Mouse (Mus musculus) liver, postnatal 0 days (tissue): Measurements from ENCODE around the gene Rufy1. TPM values are rescaled to one million over a fixed set of nuclear protein-coding genes. Genes with fewer than 3 reads are reported as not detected.

ENCODE experiments used
- ATAC-seq: fragments of 200-750 bp; cut with Nextera tagmentation; 2 replicates; pipeline ENCODE4 v1.8.0; 2017; ENCODE audit warnings: mild to moderate bottlenecking, moderate library complexity
- DNase-seq: peaks from one replicate; pipeline ENCODE4 v3.0.0-alpha.2; 2016
- H3K27ac ChIP-seq: fragments of 300-500 bp; sonication (generic); 2 replicates; pipeline ENCODE4 v1.5.1; 2014; ENCODE audit warnings: antibody characterized with exemption, moderate library complexity, mild to moderate bottlenecking, low read depth
- H3K27me3 ChIP-seq: fragments of 300-500 bp; sonication (generic); 2 replicates; pipeline ENCODE4 v1.6.1; 2014; ENCODE audit warnings: low read length, control low read depth, mixed read lengths; ENCODE audit not compliant: insufficient read depth
- H3K36me3 ChIP-seq: fragments of 300-500 bp; sonication (generic); replicated peaks from 2 replicates; pipeline ENCODE4 v1.6.1; 2014; ENCODE audit warnings: mild to moderate bottlenecking, control low read depth, low read length, moderate library complexity, mixed read lengths; ENCODE audit not compliant: insufficient read depth
- H3K4me1 ChIP-seq: fragments of 300-500 bp; sonication (generic); 2 replicates; pipeline ENCODE4 v1.6.1; 2014; ENCODE audit warnings: antibody characterized with exemption, mild to moderate bottlenecking, control low read depth; ENCODE audit not compliant: insufficient read depth
- H3K4me2 ChIP-seq: fragments of 300-500 bp; sonication (generic); 2 replicates; pipeline ENCODE4 v1.6.1; 2014; ENCODE audit warnings: low read depth, mild to moderate bottlenecking, low read length, moderate library complexity, mixed read lengths
- H3K4me3 ChIP-seq: fragments of 300-500 bp; sonication (generic); 2 replicates; pipeline ENCODE4 v1.5.1; 2014; ENCODE audit warnings: low read depth, low read length
- H3K9ac ChIP-seq: fragments of 300-500 bp; sonication (generic); replicated peaks from 2 replicates; pipeline ENCODE4 v1.6.1; 2014; ENCODE audit warnings: mild to moderate bottlenecking, moderate library complexity
- H3K9me3 ChIP-seq: fragments of 300-500 bp; sonication (generic); 2 replicates; pipeline ENCODE4 v1.6.1; 2016; ENCODE audit warnings: mild to moderate bottlenecking, control low read depth, low read length, mixed read lengths
- CTCF ChIP-seq: sonication (generic); IDR thresholded peaks from 2 replicates; pipeline ENCODE4 v1.5.1; 2016; ENCODE audit warnings: antibody characterized with exemption, low read depth
- EP300 ChIP-seq: IDR thresholded peaks from 2 replicates; pipeline ENCODE4 v1.6.1; 2016; ENCODE audit warnings: antibody characterized with exemption, low read depth, mild to moderate bottlenecking
- WGBS: fragments of 180-500 bp; shearing (Covaris S2); extraction: QIAGEN DNeasy Blood & Tissue Kit; methylation state at CpG from one replicate; pipeline ENCODE4 v1.1.7; 2014; ENCODE audit not compliant: insufficient replicate concordance; 5-methylcytosine and 5-hydroxymethylcytosine counted together
- polyA plus RNA-seq: library from polyadenylated mRNA; unstranded; fragments of >200 nt; fragmentation: Nextera tagmentation; extraction: Ambion mirVana; gene quantifications from 2 replicates; pipeline ENCODE4 v1.2.1, GENCODE M21; 2015

Rufy1 gene
- polyA plus RNA-seq, 1 experiment from 2014 or later, result 7.9 TPM

- Histone ChIP-seq H3K36me3 (peaks cover 26% of the 10 kb centered on the region), H3K4me3 (no peak overlapping the region), H3K4me2 (no peak overlapping the region), H3K4me1 (peaks cover 2% of the 10 kb centered on the region; the same call in 1 of the 2 replicates), H3K27ac (no peak overlapping the region), H3K9me3 (no peaks in the 10 kb centered on the region), H3K9ac (no peak overlapping the region), H3K27me3 (no peaks in the 10 kb centered on the region)
- 64% methylated on average over 6 of the region's 6 CpGs for WGBS
- peak; percentile 27; the same call in 1 of the 2 replicates for ATAC-seq
- peak; percentile 25 for DNase-seq
- 0 out of 2 replicates have a peak, but pooled peaks have one; percentile 1 for TF ChIP-seq CTCF
- TF ChIP-seq EP300, result no peak
Observed at GRCm38 (mm10) chr11:50415563-50416241, 15.2 kb downstream of the Rufy1 start.

GRCm38 (mm10) chr11:50407235-50407634 lies 23.7 kb downstream of the Rufy1 start:
- Histone ChIP-seq H3K4me1 (no peaks in the 10 kb centered on the region), H3K9ac (no peak overlapping the region), H3K9me3 (no peaks in the 10 kb centered on the region), H3K4me2 (no peak overlapping the region), H3K36me3 (peaks cover 10% of the 10 kb centered on the region), H3K27ac (no peak overlapping the region), H3K27me3 (no peaks in the 10 kb centered on the region), H3K4me3 (no peak overlapping the region)
- 77% methylated on average over 6 of the region's 6 CpGs for WGBS
- TF ChIP-seq CTCF (no peak), EP300 (no peak)
- no peak for DNase-seq
- ATAC-seq, result no peak

- Histone ChIP-seq H3K27me3 (no peaks in the 10 kb centered on the region), H3K36me3 (peaks cover 26% of the 10 kb centered on the region), H3K9ac (no peak overlapping the region), H3K9me3 (no peaks in the 10 kb centered on the region), H3K4me3 (no peak overlapping the region), H3K27ac (no peak overlapping the region), H3K4me1 (no peaks in the 10 kb centered on the region), H3K4me2 (no peak overlapping the region)
- 72% methylated on average over 10 of the region's 10 CpGs for WGBS
- ATAC-seq (no peak), DNase-seq (no peak)
- TF ChIP-seq CTCF, result no peak
- TF ChIP-seq EP300, result no peak
Observed at GRCm38 (mm10) chr11:50403367-50404014, 27.4 kb downstream of the Rufy1 start.

GRCm38 (mm10) chr11:50402481-50402880 lies 28.4 kb downstream of the Rufy1 start:
- Histone ChIP-seq H3K4me3 (no peak overlapping the region), H3K27ac (no peak overlapping the region), H3K9ac (no peak overlapping the region), H3K9me3 (no peaks in the 10 kb centered on the region), H3K4me2 (no peak overlapping the region), H3K4me1 (no peaks in the 10 kb centered on the region), H3K27me3 (no peaks in the 10 kb centered on the region), H3K36me3 (peaks cover 31% of the 10 kb centered on the region)
- WGBS, result 90% methylated on average over 3 of the region's 3 CpGs
- ATAC-seq, result no peak
- DNase-seq, result no peak
- no peak for TF ChIP-seq EP300
- no peak for TF ChIP-seq CTCF

- Histone ChIP-seq H3K27me3 (no peaks in the 10 kb centered on the region), H3K4me2 (no peak overlapping the region), H3K9ac (no peak overlapping the region), H3K27ac (no peak overlapping the region), H3K9me3 (no peaks in the 10 kb centered on the region), H3K4me1 (no peaks in the 10 kb centered on the region), H3K4me3 (no peak overlapping the region), H3K36me3 (peaks cover 37% of the 10 kb centered on the region)
- ATAC-seq, result no peak
- TF ChIP-seq CTCF (no peak), EP300 (no peak)
- 85% methylated on average over 13 of the region's 13 CpGs for WGBS
- DNase-seq, result no peak
Observed at GRCm38 (mm10) chr11:50398803-50399202, 32.1 kb downstream of the Rufy1 start.

GRCm38 (mm10) chr11:50397316-50397715 lies 33.6 kb downstream of the Rufy1 start:
- no peaks in the 10 kb centered on the region for H3K4me1 ChIP-seq
- TF ChIP-seq EP300, result no peak
- TF ChIP-seq CTCF, result no peak
- no peak overlapping the region for H3K27ac ChIP-seq
- H3K9ac ChIP-seq, result no peak overlapping the region
- ATAC-seq (no peak), DNase-seq (no peak)
- WGBS, result 70% methylated on average over 9 of the region's 9 CpGs
- no peaks in the 10 kb centered on the region for H3K27me3 ChIP-seq
- no peaks in the 10 kb centered on the region for H3K9me3 ChIP-seq
- H3K4me3 ChIP-seq, result no peak overlapping the region
- no peak overlapping the region for H3K4me2 ChIP-seq
- H3K36me3 ChIP-seq, result peaks cover 40% of the 10 kb centered on the region
